Mouse (Mus musculus): ENCODE measurements at regions not wholly inside any gene's neighbourhood (a gene's known extent, or its start where the extent isn't known, plus 50 kb on each side); places are given as distances from the start of the nearest gene placed in this dataset.

GRCm38 (mm10) chr1:71472691-71473090, 58.0 kb upstream of the Abca12 start:
- no peak for DNase-seq

GRCm38 (mm10) chr1:71483149-71483548, 68.4 kb upstream of the Abca12 start:
- DNase-seq: no peak

- DNase-seq: no peak
Measured at GRCm38 (mm10) chr1:71494576-71494975, 62.4 kb upstream of the Atic start.

GRCm38 (mm10) chr1:71505898-71506297, 51.1 kb upstream of the Atic start:
- peak; percentile 57 for DNase-seq

- DNase-seq: no peak
Measured at GRCm38 (mm10) chr1:71506534-71506933, 50.4 kb upstream of the Atic start.
